Mouse (Mus musculus) adrenal gland (tissue): ENCODE data around the gene Slc4a4.

Experiments used
- intact Hi-C: fragments of 180-260 bp; cut with DNase I; formaldehyde crosslinking; loops from one replicate; pipeline ENCODE4 v1.15.1; 2025

Slc4a4 gene

DNA sequence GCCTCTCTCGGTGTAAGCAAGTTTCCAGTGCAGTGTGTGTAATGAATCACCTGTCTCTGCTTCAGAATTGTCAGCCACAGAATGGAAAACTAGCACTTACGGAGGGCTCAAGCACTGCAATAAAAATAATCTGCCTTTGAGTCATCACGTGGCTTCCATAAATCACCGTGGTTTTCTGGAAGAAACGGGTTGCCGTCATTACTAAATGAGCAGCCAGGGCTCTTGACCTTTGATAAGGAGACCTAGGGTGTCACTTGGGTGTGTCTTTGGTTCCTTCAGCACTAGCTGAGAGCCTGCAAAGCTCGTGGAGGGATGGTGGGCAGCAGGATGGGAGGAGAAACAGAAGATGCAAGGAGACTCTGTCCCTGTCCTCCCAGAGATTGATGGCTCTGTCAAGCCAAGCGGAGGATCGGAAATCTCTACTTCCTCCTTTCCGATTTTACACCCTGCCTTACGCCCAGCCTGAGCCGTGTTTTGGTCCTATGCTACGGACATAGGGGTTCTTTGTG, 260.7 kb downstream of the Slc4a4 start:
- intact Hi-C loops: no loop called here

DNA sequence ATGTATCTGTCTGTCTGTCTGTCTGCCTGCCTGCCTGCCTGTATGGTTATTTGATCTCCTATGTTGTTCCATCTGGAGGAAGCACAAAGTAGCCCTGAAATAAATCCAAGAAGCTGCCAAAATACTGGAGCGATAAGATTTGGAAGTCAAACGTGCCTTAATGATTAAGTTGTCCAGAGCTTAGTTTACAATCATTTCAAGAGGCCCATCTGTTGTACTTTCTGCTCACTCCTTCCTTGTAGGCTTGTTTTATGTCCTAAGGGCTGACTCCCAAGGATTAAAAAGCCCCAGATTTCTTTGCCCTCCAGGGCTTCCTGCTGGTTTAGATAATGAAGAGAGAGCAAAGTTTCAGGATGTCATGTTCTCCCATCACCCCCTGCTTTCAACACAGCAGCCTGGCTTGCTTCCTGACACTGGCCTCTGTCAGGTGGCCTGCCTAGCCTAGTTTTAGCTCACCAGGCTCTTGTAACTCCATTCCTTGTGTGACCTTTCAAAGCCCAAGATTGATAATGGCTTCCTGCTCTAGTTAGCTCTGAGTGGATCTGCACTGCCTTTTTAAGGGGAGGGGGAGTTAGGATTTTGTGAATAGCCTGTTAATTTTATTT, 262.9 kb downstream of the Slc4a4 start:
- intact Hi-C loops: no loop called here

DNA sequence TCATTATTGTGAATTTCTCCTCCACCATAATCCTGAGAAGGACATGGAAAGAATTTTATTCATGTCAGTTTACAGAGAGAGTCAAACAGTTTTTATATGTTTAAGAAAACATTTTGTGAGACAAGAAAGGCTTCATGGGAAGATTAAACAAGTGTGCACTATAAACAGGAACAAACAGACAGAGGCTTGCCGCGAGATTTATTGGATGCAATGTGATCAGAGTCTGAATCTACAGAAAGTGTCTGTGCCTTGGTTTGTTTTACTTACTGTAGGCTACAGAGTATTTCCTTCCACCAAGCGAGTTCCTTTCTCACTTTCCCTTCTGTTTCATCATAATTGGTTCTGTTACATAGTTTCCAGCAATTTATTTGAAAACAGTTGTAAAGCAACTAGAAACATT, 264.5 kb downstream of the Slc4a4 start:
- intact Hi-C loops: no loop called here

DNA sequence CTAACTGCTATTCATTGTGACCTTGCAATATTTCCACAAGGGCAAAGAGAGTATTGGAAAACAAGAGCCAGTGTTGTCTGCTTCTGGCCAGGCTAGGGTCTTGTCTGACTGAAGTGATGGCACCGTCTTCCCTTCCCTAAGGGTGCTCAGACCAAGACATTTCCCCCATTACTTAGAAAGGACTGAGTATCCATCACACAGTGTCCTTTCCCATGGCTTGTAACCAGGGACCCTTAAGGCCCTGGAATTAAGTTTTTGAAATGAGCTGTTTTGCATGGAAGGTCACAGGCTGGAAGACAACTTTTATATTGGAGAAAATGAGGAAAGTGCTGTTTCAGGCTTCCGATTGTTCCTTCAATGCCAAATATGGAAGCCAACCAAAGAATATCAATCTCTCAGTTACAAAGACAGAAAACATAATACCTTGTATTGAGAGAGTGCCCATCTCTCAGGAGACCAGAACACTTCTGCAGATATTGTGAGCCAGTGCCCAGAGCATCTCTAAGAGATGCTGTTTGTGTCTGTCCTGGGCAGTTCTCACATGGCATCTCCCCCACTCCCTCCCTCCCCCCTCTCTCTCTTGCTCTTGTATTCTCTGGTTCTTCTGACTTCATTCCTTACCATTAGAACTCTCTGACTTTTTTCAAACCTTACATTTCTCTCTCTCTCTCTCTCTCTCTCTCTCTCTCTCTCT, 284.6 kb downstream of the Slc4a4 start:
- intact Hi-C loops: no loop called here

DNA sequence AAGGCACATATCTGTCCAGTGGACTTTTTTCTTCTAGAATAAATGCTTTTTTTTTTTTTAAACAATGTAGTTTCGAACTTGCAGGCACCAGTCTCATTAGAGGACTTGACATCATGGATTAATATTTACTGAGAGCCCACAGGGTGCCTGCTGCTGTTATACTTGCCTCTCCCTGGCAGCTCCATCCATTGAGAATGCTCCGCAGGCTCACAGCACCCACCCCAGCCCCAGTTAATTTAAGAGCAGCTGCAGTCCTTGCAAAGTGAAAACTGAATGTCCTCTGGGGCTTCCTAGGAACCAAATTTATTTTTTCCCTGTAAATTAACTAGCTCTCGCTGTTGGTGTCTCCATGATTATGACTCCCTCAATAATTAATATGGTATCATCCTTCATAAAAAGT, 303.4 kb downstream of the Slc4a4 start:
- intact Hi-C loops: no loop called here

DNA sequence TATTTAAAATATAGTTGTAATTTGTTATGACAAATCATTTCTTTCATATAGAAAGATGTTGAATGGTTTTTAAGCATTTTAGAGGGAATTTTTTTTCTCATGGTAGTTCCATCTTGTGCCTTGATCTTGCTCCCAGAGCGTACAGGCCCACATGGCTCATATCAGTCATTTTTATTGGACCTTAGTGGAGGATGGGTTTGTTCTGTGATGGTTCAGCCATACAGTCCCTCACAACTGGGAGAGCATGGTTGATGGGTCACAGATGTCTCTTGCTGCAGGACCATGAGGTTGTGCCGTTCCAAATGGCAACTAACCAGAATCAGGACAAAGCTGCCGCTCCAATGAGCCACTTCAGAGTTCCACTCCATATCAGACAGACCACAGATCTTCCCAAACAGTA, 308.0 kb downstream of the Slc4a4 start:
- intact Hi-C loops: no loop called here

DNA sequence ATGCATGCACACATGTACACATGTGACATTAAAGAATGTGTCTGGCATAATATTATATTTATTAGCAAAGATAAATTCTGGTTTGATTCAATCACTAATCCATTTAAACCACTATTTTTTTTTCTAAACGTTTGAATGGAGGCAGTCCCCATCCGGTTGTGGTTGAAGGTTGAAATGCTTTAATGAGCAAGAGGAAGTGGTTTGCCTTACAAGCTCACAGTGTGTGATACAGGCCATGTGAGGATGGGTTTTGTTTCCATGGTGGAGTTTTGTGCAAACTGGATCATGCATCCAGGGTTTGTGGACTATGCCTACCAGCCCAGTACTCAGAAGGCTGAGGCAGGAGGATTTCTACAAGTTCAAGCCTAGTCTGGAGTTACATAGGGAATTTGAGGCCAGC, 311.9 kb downstream of the Slc4a4 start:
- intact Hi-C loops: no loop called here

DNA sequence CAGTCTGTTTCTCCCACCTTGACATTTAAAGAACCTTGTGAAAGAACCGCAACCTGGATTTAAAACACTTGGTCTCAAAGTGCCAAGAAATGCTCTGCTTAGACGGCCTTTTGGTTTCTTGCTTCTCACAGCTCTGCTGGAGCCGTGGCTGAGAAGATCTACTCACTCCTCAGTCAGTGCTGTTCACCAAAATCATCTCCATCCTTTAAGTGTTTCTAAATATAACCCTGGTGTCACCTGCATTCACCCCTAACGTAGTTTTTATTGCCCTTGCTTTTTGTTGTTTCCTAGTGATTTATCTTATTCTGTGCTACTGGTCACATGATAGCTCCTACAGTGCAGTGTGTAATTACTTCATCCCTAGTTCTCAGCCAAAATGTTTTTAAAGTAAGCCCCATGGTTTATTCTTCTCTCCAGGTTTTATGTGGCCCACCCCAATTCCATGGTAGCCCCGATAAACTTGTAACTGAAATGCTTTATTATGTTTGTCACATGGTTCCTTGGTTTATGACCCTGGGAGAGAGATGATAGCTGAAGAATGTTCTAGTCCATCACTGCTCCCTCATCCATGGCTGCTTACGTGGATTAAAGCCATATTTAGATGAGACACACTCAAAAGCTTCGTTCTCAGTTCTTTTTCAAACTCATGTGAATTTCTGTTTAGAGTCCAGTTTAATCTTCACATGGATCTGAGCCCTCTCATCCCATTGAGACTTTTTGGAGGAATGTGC, 323.5 kb downstream of the Slc4a4 start:
- intact Hi-C loops: no loop called here

DNA sequence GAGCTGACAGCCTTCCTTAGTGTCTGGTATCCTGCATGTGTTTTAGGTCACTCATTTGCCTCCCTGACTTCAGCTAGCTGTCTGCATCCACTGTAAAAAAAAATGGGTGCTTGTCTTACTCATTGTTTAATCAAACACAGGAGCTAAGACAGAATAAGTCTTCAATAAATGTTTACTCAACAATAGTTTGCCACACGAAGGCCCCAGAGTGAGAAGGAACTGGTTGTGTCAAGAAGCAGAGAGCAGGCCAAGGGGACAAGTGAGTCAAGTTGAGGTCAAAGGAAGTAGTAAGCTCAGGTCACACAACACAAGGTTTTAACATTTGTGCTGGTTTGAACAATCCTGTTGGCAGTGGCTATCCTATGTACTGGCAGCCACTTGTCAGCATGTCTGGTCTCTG, 324.4 kb downstream of the Slc4a4 start:
- intact Hi-C loops: no loop called here

DNA sequence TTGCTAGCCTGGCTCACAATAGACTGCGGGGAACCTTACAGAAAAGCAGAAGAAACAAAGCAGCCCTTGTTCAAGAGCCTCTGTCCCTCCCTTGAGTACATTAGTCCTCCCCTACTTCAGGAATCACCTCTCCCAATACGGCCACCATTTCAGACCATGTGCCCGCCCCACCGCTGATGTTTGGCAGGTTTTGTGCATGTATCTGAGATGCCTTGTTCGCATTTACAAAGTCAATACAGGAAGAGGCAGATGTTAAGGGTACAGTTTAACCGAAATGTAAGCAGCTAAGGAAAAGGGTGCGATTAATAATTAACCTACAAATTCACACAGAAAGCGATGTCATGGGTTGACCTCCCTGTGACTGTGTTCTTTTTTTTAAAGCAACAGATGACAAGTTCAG, 331.6 kb downstream of the Slc4a4 start:
- intact Hi-C loops: no loop called here

DNA sequence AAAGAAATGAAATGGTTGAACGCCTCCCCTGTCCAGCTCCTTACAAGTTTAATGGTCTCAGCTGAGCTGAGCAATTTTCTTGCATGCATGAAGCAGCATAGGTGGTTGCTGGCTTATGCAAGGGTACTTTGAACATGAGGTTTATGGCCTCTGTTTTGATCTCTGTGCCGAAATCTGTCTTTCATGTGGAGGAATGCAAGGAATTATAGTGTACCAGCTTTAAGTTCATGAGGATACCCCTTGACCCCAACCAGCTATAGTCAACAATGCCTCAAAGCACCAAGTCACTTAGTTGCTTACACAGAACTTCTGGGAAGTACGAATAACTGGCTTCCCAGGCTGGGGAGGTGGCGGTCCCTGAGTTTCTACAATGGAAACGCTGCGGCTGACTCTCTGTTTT, 332.1 kb downstream of the Slc4a4 start:
- intact Hi-C loops: no loop called here

DNA sequence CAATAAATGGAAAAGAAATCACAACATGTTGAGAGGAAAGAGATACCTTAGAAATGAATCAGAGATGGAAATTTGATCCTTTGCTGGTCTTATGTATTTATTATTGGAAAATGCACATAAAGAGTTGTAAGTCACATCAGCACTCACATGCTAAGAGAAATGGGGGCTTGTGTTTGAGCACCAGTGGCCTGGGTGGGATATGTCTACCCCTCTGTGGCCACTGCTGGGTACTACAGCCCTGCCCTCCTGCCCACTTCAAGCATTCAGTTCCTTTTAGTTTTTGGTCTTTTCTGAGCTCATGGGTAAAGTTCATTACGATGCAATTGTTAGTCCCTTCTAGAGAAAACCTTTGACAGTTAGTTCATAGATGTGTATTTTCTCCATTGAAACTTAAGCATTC, 335.0 kb downstream of the Slc4a4 start:
- intact Hi-C loops: loop anchor here (5.0 kb wide), 1 partner anchor 294 kb away; no protein-coding TSS in a partner anchor

DNA sequence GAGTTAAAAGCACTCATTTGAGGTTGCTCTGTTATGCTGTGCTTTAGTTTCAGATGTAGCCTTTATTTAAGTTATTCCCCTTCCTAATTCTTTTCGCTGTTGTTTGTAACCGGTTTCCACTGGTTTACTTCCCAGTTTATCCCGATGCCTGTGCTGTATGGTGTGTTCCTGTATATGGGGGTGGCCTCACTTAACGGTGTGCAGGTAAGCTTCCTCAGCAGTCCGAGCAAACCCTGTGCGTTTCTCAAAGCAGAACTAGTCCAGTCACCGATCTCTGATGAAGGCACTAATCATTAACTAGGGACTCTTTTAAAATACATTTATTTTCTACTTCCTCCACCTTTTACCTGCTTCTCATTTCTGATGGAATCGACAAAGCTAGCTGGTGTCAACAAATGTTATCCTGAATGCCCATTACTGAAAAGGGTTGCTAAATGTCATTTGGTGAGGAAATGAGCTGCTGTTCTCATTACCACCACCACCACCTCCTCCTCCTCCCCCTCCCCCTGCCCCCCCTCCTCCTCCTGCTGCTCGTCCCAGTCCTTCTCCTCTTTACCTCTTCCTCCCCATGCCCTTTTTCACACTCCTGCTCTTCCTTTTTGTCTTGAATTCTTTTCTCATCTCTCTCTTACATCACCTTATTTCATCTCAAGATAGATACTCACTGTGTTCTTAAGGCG, 336.6 kb downstream of the Slc4a4 start:
- intact Hi-C loops: loop anchor here (5.0 kb wide), 1 partner anchor 296 kb away; no protein-coding TSS in a partner anchor

DNA sequence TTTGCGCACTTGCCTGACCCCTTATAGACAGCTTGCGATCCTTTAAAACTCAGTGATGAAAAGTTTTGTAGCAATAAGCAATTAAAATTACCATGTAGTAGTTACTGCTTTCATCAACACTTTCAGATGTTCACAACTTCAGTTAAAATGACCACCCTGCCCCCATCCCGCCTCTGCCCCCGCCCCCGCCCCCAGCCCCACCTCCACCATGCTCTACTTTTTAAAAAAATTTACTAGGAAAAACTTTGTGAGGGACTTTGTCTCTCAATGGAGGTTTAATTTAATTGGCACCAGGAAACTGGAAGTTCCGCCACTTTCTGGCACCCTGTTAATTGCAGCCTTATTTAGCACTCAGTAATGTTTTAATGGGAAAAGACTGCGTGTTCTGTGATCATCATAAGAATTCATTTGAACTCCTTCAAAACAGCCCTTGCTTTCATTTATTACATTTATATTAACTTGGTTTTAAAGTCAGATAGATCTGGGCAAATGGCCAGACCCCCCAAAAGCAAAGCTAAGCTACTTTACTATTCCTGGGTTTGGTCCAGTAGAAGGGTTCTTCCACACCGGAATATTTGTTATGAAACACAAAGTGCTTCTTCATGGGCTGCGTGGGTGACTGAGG, 337.2 kb downstream of the Slc4a4 start:
- intact Hi-C loops: loop anchor here (5.0 kb wide), 1 partner anchor 297 kb away; no protein-coding TSS in a partner anchor

DNA sequence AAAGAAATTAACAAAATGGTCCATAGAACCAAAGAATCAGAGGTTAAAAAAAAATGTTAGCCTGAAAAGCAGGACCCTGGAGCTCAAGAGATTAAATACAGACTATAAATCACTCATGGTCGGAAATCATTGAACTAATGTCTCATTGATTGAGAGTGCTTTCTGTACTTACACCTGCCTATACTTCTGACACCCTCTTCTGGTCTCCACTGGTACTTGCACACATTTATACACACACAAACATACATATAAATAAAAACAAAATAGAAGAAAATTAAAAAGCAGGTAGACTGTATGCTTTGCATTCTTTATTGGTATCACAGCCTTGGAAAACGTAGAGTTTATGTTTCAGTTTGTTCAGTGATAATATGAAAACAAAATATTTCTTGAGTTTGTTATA, 341.3 kb downstream of the Slc4a4 start:
- intact Hi-C loops: no loop called here

DNA sequence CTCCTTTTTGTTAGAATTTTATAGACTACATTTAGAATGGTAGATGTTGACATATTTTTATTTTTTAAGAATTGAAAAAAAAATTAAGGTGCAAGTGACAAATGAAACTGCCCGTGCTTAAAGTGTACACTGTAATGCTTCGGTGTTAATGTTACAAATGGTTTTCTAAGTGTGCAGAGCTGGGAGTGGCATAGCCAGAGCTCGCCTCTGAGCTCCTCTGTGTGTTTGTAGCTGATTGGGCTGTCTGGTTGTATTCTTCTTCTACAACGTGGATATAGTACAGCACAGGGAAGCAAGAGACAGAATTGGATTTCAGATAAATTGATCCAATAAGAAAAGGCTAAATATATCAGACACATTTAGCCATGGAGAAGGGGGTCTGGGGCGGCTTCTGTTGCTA, 343.0 kb downstream of the Slc4a4 start:
- intact Hi-C loops: no loop called here

DNA sequence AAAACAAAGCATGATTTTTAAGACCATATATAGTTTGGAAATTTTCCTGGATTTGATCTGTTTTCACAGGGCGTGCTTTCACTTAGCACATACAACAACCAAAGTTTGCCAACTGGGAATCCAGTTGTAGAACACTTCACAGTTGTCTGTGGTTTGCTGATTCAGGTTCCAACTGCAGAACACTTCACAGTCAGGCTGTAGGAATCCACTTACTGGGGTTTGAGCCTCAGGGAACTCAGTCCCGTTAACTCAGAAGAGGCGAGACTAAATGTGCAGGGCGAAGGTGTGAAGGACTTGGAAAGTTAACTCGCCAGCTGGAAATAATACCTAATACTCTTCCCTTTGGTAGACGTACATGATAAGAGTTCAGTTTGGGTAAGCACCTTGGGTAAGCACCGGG, 345.7 kb downstream of the Slc4a4 start:
- intact Hi-C loops: no loop called here

DNA sequence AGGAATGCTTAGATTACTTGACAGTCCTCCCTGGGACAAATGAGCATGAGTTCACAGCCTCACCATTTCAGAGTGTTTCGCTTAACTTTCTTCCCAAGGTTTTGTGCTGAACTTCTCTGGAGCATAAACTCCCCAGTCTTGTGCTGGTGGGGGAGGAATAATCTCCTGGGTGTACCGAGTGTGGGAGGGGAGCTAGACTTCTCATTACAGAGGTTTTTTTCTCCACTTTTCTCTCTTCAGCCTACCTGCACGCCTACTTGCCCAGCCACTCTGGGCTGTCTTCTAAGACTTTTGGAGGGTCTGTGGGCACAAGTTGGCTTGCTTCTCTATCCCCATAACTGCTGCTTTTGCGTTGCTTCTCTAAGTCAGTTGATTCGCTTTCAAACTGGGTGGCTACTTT, 365.2 kb downstream of the Slc4a4 start:
- intact Hi-C loops: no loop called here

DNA sequence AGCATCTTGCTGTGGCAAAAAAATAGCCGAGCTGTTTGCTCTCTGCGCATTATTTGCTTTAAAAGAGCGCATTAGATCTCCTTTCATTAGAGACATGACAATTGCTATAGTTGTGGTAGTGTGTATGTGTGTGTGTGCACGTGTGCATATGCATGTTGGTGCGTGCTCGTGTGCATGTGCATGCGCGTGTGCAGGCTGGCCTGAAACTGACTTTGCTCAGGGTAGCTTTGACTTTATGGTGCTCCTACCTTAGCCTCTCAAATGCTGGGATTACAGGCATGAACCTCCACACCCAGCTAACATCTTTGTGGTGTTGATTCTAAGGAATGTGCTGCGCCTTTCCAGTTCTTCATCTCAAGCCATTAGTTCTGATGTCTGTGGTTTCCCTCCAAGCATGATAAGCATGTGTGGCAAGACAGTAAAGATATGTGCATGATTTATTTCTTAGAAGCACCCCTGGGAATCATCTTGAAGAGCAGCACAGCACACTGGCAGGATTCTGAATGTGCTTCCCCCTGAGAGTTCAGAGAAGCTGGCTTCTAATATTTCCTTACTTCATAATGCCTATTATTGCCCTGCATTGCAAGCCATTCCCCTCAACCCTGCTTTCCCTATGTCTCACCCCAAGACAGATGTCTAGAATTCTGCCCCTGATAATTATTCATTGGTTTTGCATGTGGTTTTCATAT, 373.3 kb downstream of the Slc4a4 start:
- intact Hi-C loops: no loop called here

DNA sequence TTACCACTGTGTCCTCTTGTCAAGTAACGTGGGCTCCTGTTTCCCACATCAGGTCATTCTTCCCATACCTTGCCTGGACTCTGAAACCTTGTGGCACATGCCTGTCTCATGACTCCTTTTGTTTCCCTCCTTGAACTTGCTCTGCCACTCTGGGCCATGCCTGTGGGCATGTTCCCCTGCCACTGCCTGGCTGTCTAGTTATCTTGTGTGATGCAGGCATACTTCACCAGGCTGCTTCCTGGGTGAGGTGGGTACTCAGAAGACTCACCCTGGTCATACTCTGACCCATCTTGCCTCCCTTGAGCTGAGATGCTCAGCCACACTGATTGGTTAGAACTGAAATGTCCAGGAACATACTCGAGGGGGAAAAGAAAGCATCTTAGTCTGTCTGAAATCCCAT, 390.4 kb downstream of the Slc4a4 start:
- intact Hi-C loops: no loop called here

DNA sequence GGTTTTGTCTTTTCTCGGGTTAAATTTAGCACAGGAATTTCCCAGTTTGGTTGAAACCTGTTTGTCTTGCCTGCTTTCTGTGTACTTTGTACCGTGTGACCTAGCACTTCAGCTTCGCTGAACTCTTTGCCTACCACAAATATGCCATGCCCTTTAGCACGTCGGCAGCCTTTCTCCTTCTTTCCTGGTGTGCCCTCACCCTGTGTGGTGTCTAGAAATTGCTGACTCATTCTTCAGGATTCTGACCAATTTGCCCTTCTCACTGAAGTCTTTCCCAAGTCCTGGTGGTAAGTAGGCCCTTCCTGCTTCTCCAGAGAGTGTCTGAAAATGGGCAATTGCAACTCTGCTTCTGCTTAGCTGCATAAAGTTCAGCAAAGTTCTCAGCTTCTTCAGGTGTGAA, 391.0 kb downstream of the Slc4a4 start:
- intact Hi-C loops: no loop called here
